Mouse (Mus musculus) skeletal muscle tissue, postnatal 0 days (tissue): ENCODE results near the gene Ap1g2. TPM values are rescaled to one million over a fixed set of nuclear protein-coding genes. Genes with fewer than 3 reads are reported as not detected.

Experiments
- polyA plus RNA-seq: library from polyadenylated mRNA; unstranded; fragments of >200 nt; fragmentation: Nextera tagmentation; extraction: Ambion mirVana; gene quantifications from 2 replicates; pipeline ENCODE4 v1.2.1, GENCODE M21; 2015

Gene Ap1g2
- 5.8 and 6.8 TPM in 2 replicates for polyA plus RNA-seq

DNA sequence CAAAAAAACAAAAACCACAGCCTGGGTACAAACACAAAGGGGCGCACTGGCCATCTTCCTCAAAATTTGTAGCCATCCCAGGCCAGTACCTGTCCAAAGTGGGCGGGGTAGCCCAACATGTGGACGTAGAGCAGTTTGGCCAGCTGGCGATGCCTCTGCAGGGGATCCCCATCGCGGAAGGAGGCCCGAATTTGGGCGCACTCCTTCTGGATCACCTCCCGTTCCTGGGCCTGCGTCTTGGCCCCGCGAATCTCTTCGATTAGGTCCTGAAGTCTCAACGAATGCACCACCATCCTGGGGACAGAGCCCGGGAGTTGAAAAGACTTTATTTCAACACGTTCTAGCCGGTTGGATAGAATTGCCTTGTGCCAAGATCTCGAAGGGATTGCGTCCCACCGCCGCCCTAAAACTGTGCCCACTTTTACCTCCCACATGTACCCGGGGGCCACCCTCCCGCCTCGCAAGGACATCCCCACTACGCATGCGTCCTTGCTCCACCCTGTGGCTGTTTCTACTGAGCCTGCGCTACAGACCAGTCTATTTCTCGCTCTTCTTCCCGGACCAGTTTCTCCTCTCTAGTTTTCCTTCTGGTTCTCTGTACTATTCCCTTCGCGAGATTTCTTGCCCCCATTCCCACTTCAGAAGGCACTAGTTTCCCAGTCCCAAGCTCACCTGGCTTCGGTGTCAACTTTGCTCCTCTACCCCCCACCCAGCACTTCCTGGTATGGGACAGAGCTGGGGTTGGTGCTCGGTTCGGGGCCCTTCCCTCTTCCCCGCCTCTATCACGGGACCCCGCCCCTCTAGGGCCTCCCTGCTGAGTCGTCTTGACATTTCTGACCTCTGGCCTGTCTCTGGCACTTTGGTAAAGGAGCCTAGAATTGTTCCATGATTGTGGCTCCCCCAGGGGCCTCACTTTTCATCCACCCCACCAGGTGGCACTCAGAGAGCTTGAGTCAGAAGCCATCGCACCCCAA, at the start of gene Ap1g2:
Ap1g2 (minus strand) TSS at position 758 of the 974 bp plus-strand sequence.

DNA sequence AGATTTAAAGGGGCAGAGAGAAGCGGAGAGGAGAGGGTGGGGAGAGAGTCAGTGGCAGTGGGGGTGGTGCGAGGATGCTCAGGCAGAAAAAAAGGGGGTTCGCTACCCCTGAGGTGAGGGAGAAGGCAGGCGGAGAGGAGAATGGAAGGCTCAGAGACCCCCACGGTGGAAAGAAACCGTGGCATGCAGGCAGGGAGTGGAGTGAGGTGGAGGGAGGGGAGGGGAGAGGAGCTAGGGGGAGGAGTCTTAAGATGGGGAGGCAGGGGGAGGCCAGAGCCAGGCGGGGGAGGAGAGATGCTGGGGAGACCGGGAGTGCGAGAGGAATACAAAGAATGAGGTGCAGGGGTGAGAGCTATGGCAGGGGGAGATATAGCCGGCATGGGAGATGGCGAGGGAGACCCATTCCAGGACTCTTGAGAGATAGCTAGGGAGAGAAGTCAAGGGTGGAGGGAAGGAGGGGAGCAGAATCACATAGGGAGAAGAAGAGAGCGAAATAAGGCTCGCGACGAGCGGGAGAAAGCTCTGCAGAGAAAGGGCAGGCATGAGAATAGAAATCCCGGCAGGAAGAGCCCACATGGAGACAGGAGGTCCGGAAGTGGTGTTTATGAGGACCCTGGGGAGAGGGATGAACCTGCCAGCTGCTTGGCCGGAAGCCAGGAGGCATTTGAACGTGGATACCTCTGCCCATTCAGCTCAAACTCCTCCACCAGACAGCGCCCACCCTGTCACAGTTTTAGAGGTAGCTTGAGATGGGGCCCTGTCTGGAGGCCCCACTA, 10.2 kb upstream of the Ap1g2 start, which contains the start of gene Jph4:
Jph4 (minus strand) TSS at position 511 of the 776 bp plus-strand sequence.

DNA sequence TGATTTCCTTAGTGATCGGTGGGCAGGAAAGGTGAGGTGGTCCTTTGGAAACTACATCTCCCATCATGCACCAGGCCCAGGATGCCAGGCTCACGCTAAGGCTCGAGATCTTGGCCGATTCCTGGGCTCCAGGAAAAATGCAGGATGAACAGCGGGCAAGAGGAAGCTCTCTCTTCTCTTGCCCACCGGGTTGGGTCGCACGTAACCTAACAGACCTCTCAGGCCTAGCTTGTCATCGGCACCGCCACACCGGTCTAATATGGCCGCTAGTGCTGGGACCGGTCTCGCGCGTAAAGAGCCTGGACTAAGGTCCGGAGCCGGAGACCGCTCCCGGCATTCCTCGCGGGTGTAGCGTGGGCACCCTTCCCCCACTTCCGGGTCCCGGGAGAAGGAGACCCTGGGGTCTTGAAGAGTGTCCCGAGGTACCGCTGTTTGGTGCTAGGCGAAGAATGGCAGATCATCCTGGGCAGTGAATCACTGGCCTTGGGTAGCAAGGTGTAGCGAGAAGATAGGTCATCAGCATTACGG, 11.6 kb downstream of the Ap1g2 start, which contains the start of gene Thtpa:
Thtpa (plus strand) TSS at position 81 of the 528 bp plus-strand sequence.

DNA sequence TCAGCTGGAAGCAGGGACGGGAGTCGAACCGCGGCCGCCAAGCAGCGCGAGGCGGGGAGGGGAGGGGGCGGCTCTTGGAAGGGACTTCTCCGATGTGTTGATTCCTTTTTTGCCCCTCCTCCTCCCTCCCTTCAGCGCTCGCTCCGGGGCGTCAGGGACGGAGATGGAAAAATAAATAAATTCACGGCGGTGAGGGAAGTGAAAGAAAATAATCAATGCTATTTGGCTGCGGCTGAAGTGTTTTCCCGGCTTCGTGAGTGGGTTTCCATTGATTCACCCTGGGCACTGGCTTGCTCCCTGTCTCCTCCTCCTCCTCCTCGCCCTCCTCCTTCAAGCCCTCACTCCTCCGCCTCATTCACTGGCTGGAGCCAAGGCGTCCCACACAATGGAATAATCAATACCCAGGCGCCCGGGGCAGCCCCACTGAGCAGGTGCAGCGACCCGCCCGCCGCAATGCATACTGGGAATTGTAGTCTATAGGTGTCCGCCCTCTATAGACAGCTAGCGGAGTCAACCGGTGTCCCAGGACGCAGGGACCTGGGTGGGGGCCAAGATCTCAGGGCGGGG, 14.3 kb downstream of the Ap1g2 start, which contains the start of gene Zfhx2:
Zfhx2 (minus strand) TSS at position 314 of the 567 bp plus-strand sequence.

Other genes starting within 250 kb of the Ap1g2 start
- 3.6 and 4.1 TPM in 2 replicates for gene Homez, start 235.6 kb downstream of the Ap1g2 start, polyA plus RNA-seq
- 0.97 and 2.3 TPM in 2 replicates for gene Ppp1r3e, start 229.0 kb downstream of the Ap1g2 start, polyA plus RNA-seq
- gene Bcl2l2, start 223.2 kb downstream of the Ap1g2 start, polyA plus RNA-seq = 2.9 and 3.6 TPM in 2 replicates
- gene Gm20521, start 223.2 kb downstream of the Ap1g2 start, polyA plus RNA-seq = 0.12 and 0.30 TPM in 2 replicates
- gene Pabpn1, start 214.1 kb downstream of the Ap1g2 start, polyA plus RNA-seq = 36.7 and 49.3 TPM in 2 replicates
- 15.8 and 18.4 TPM in 2 replicates for gene Slc22a17, start 193.5 kb downstream of the Ap1g2 start, polyA plus RNA-seq
- gene Efs, start 180.5 kb downstream of the Ap1g2 start, polyA plus RNA-seq = 14.8 and 17.7 TPM in 2 replicates
- gene Il25, start 173.9 kb downstream of the Ap1g2 start, polyA plus RNA-seq = 0.45 and 0.50 TPM in 2 replicates
- gene Cmtm5, start 170.3 kb downstream of the Ap1g2 start, polyA plus RNA-seq = 8.2 and 10.1 TPM in 2 replicates
- gene Myh6, start 139.7 kb downstream of the Ap1g2 start, polyA plus RNA-seq = 20.8 and 25.5 TPM in 2 replicates
- gene Gm17428, start 129.7 kb downstream of the Ap1g2 start, polyA plus RNA-seq = not detected in 2 replicates
- gene Myh7, start 112.0 kb downstream of the Ap1g2 start, polyA plus RNA-seq = 228 and 232 TPM in 2 replicates
- 42.6 and 46.5 TPM in 2 replicates for gene Ngdn, start 91.1 kb downstream of the Ap1g2 start, polyA plus RNA-seq
- 0.94 TPM in 2 replicates for gene Zfhx2, start 14.3 kb downstream of the Ap1g2 start, polyA plus RNA-seq
- 11.7 and 12.7 TPM in 2 replicates for gene Thtpa, start 11.8 kb downstream of the Ap1g2 start, polyA plus RNA-seq
- gene Jph4, start 10.3 kb upstream of the Ap1g2 start, polyA plus RNA-seq = 0.37 and 0.58 TPM in 2 replicates
- gene Dhrs2, start 115.4 kb upstream of the Ap1g2 start, polyA plus RNA-seq = 0.45 and 1.2 TPM in 2 replicates